Mouse (Mus musculus) hindbrain, embryonic 11.5 days (tissue): ENCODE data around the gene Slc35g3. TPM values are rescaled to one million over a fixed set of nuclear protein-coding genes. Genes with fewer than 3 reads are reported as not detected.

Source experiments
- ATAC-seq: fragments of 200-750 bp; cut with Nextera tagmentation; 2 replicates; pipeline ENCODE4 v1.8.0; 2017; ENCODE audit warnings: mild to moderate bottlenecking, moderate TSS enrichment, moderate library complexity; ENCODE audit not compliant: low FRiP score
- DNase-seq: peaks from one replicate; pipeline ENCODE4 v3.0.0-alpha.2; 2015; ENCODE audit warnings: low spot score
- H3K27ac ChIP-seq: fragments of 300-500 bp; sonication (generic); 2 replicates; pipeline ENCODE4 v1.5.1; 2014; ENCODE audit warnings: mild to moderate bottlenecking, low read depth, low read length
- H3K27me3 ChIP-seq: fragments of 300-500 bp; sonication (generic); 2 replicates; pipeline ENCODE4 v1.6.1; 2014; ENCODE audit warnings: mild to moderate bottlenecking, low read length, moderate library complexity, mixed read lengths; ENCODE audit not compliant: control insufficient read depth, insufficient read depth
- H3K36me3 ChIP-seq: fragments of 300-500 bp; sonication (generic); 2 replicates; pipeline ENCODE4 v1.6.1; 2014; ENCODE audit warnings: mild to moderate bottlenecking, low read length, moderate library complexity, mixed read lengths; ENCODE audit not compliant: control insufficient read depth, insufficient read depth
- H3K4me1 ChIP-seq: fragments of 300-500 bp; sonication (generic); replicated peaks from 2 replicates; pipeline ENCODE4 v1.6.1; 2014; ENCODE audit warnings: low read length, mixed read lengths; ENCODE audit not compliant: control insufficient read depth, insufficient read depth
- H3K4me2 ChIP-seq: fragments of 300-500 bp; sonication (generic); replicated peaks from 2 replicates; pipeline ENCODE4 v1.6.1; 2014; ENCODE audit warnings: mild to moderate bottlenecking, low read depth, low read length
- H3K4me3 ChIP-seq: fragments of 300-500 bp; sonication (generic); 2 replicates; pipeline ENCODE4 v1.5.1; 2014; ENCODE audit warnings: low read depth, low read length
- H3K9ac ChIP-seq: fragments of 300-500 bp; sonication (generic); 2 replicates; pipeline ENCODE4 v1.6.1; 2014; ENCODE audit warnings: low read depth, low read length
- H3K9me3 ChIP-seq: fragments of 300-500 bp; sonication (generic); 2 replicates; pipeline ENCODE4 v1.6.1; 2016; ENCODE audit warnings: low read length; ENCODE audit not compliant: control insufficient read depth
- WGBS: fragments of 180-500 bp; shearing (Covaris S2); extraction: QIAGEN DNeasy Blood & Tissue Kit; methylation state at CpG from one replicate; pipeline ENCODE4 v1.1.7; 2014; 5-methylcytosine and 5-hydroxymethylcytosine counted together
- polyA plus RNA-seq: library from polyadenylated mRNA; unstranded; fragments of >200 nt; fragmentation: Nextera tagmentation; extraction: Ambion mirVana; gene quantifications from 2 replicates; pipeline ENCODE4 v1.2.1, GENCODE M21; 2014

The Slc35g3 gene
- polyA plus RNA-seq, 1 experiment from 2014 or later: 0.57 TPM

GRCm38 (mm10) chr11:69720852-69721251, 40.9 kb downstream of the Slc35g3 start:
- DNase-seq: no peak
- H3K4me2 ChIP-seq: no peak overlapping the region
- no peak overlapping the region for H3K9ac ChIP-seq
- H3K27ac ChIP-seq: no peak overlapping the region
- H3K27me3 ChIP-seq: no peaks in the 10 kb centered on the region
- no peak for ATAC-seq
- WGBS: 88% methylated on average over 6 of the region's 6 CpGs
- H3K36me3 ChIP-seq: no peaks in the 10 kb centered on the region
- no peak overlapping the region for H3K4me3 ChIP-seq
- no peaks in the 10 kb centered on the region for H3K9me3 ChIP-seq
- no peaks in the 10 kb centered on the region for H3K4me1 ChIP-seq

GRCm38 (mm10) chr11:69719423-69719822, 42.3 kb downstream of the Slc35g3 start:
- 73% methylated on average over 6 of the region's 6 CpGs for WGBS
- Histone ChIP-seq H3K9me3 (no peaks in the 10 kb centered on the region), H3K4me2 (no peak overlapping the region), H3K27ac (no peak overlapping the region), H3K36me3 (no peaks in the 10 kb centered on the region), H3K9ac (no peak overlapping the region), H3K4me3 (no peak overlapping the region), H3K27me3 (no peaks in the 10 kb centered on the region), H3K4me1 (no peaks in the 10 kb centered on the region)
- DNase-seq (no peak), ATAC-seq (no peak)

GRCm38 (mm10) chr11:69718661-69719060, 43.1 kb downstream of the Slc35g3 start:
- ATAC-seq: no peak
- Histone ChIP-seq H3K4me1 (no peaks in the 10 kb centered on the region), H3K9me3 (no peaks in the 10 kb centered on the region), H3K36me3 (no peaks in the 10 kb centered on the region), H3K27me3 (no peaks in the 10 kb centered on the region), H3K27ac (no peak overlapping the region), H3K9ac (peak overlapping the region; percentile 28; the same call in 1 of the 2 replicates), H3K4me2 (0 out of 2 replicates have a peak overlapping the region, but pooled peaks have one; percentile 4), H3K4me3 (no peak overlapping the region)
- WGBS: 20% methylated on average over 15 of the region's 15 CpGs
- DNase-seq: no peak

GRCm38 (mm10) chr11:69716953-69717352, 44.8 kb downstream of the Slc35g3 start:
- 49% methylated on average over 4 of the region's 4 CpGs for WGBS
- no peaks in the 10 kb centered on the region for H3K36me3 ChIP-seq
- DNase-seq (no peak), ATAC-seq (no peak)
- no peak overlapping the region for H3K4me3 ChIP-seq
- no peaks in the 10 kb centered on the region for H3K9me3 ChIP-seq
- H3K9ac ChIP-seq: no peak overlapping the region
- H3K4me2 ChIP-seq: no peak overlapping the region
- no peaks in the 10 kb centered on the region for H3K27me3 ChIP-seq
- H3K27ac ChIP-seq: no peak overlapping the region
- no peaks in the 10 kb centered on the region for H3K4me1 ChIP-seq

- H3K36me3 ChIP-seq: no peaks in the 10 kb centered on the region
- H3K4me1 ChIP-seq: no peaks in the 10 kb centered on the region
- DNase-seq (no peak), ATAC-seq (no peak)
- H3K27me3 ChIP-seq: no peaks in the 10 kb centered on the region
- no peak overlapping the region for H3K4me2 ChIP-seq
- no peak overlapping the region for H3K27ac ChIP-seq
- WGBS: 25% methylated on average over 5 of the region's 5 CpGs
- no peak overlapping the region for H3K4me3 ChIP-seq
- H3K9me3 ChIP-seq: no peaks in the 10 kb centered on the region
- H3K9ac ChIP-seq: no peak overlapping the region
These were observed 45.8 kb downstream of the Slc35g3 start for GRCm38 (mm10) chr11:69715929-69716328.

GRCm38 (mm10) chr11:69715482-69715881, 46.3 kb downstream of the Slc35g3 start:
- 55% methylated on average over 9 of the region's 9 CpGs for WGBS
- ATAC-seq (no peak), DNase-seq (peak; percentile 33)
- Histone ChIP-seq H3K9ac (no peak overlapping the region), H3K9me3 (no peaks in the 10 kb centered on the region), H3K4me2 (no peak overlapping the region), H3K27me3 (no peaks in the 10 kb centered on the region), H3K36me3 (no peaks in the 10 kb centered on the region), H3K27ac (no peak overlapping the region), H3K4me1 (no peaks in the 10 kb centered on the region), H3K4me3 (no peak overlapping the region)

GRCm38 (mm10) chr11:69714636-69715329, 47.0 kb downstream of the Slc35g3 start:
- Histone ChIP-seq H3K36me3 (no peaks in the 10 kb centered on the region), H3K4me1 (no peaks in the 10 kb centered on the region), H3K4me3 (no peak overlapping the region), H3K9me3 (no peaks in the 10 kb centered on the region), H3K4me2 (no peak overlapping the region), H3K9ac (no peak overlapping the region), H3K27ac (no peak overlapping the region), H3K27me3 (no peaks in the 10 kb centered on the region)
- no peak for DNase-seq
- ATAC-seq: no peak
- WGBS: 63% methylated on average over 18 of the region's 18 CpGs

GRCm38 (mm10) chr11:69712954-69713672, 48.7 kb downstream of the Slc35g3 start:
- H3K4me3 ChIP-seq: no peak overlapping the region
- no peak overlapping the region for H3K4me2 ChIP-seq
- H3K9me3 ChIP-seq: no peaks in the 10 kb centered on the region
- H3K4me1 ChIP-seq: no peaks in the 10 kb centered on the region
- 68% methylated on average over 20 of the region's 20 CpGs for WGBS
- ATAC-seq (no peak), DNase-seq (no peak)
- H3K27ac ChIP-seq: no peak overlapping the region
- no peaks in the 10 kb centered on the region for H3K27me3 ChIP-seq
- H3K36me3 ChIP-seq: no peaks in the 10 kb centered on the region
- H3K9ac ChIP-seq: no peak overlapping the region

GRCm38 (mm10) chr11:69711082-69711481, 50.7 kb downstream of the Slc35g3 start:
- ATAC-seq (no peak), DNase-seq (no peak)
- Histone ChIP-seq H3K36me3 (no peaks in the 10 kb centered on the region), H3K27ac (no peak overlapping the region), H3K4me2 (no peak overlapping the region), H3K9me3 (no peaks in the 10 kb centered on the region), H3K4me3 (no peak overlapping the region), H3K4me1 (no peaks in the 10 kb centered on the region), H3K9ac (no peak overlapping the region), H3K27me3 (no peaks in the 10 kb centered on the region)
- WGBS: 71% methylated on average over 2 of the region's 2 CpGs
